Mouse (Mus musculus): ENCODE measurements around the gene Med13l. TPM values are rescaled to one million over a fixed set of nuclear protein-coding genes. Genes with fewer than 3 reads are reported as not detected.

Gene Med13l
- polyA plus RNA-seq, 1 experiment = 19.3 TPM

DNA sequence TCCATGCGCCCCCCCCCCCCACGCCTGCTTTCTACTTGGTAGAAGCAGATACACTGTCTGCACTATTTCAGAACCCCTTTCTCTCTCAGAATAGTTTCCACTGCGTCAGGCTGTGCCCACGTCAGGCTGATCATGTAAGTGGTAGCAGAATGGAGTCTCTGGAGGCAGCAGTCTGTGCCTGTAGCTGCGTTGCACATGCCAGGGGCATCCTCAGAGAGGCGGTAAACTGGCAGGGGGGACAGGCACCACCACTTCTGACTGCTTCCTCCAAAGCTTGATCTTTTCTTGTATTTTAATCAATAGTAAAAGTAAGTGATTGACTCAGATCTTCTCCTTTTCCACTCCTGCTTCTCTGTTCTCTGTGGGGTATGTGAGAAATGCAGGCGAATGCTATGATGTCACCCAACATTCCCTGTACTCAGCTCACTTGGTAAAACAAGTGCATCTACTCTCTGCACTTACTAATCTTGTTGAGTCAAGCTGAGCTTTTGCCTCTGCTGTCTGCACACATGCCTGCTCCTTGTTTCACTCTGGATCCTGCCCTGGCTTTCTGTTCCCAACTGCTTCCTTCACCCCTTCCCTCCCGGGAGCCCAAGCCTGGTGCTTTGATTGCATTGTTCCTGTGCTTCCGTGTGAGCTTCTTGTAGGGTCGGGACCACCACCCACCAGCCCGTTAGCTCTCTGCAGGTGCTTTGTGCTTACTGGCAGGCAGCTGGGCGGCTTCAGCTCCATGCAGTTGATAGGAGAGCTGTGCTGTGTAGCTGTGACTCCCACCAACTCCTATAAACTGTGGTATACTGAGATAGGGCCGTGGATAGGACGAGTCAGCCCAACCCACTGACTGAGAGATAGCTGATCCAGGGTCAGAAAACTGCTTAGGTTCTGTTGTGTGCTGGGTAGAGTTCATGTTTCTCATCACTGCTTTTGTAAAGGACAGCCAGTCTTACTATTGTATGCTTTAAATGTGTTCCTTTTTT, 156.1 kb downstream of the Med13l start:
- no peak for DNase-seq (ENCODE audit: low read depth in 1 of 2, low spot score in 2 of 2)
- no peak overlapping the region for H3K4me3 ChIP-seq (ENCODE audit: extremely low read depth, insufficient read depth, insufficient read length)
- no peaks in the 10 kb centered on the region for H3K36me3 ChIP-seq (ENCODE audit: control insufficient read depth, insufficient read depth, low read length)
- H3K4me1 ChIP-seq (ENCODE audit: control insufficient read depth, insufficient read depth, insufficient read length) = peaks cover 11% of the 10 kb centered on the region; the same call in 1 of the 2 replicates
- WGBS = 86% methylated on average over 14 of the region's 14 CpGs
- no peak for TF ChIP-seq CTCF (IDR thresholded peaks at IDR 0.05; ENCODE audit: extremely low read depth, insufficient read depth, insufficient read length, insufficient replicate concordance)
- no peak for TF ChIP-seq POLR2A (IDR thresholded peaks at IDR 0.05; ENCODE audit: low read depth, low read length)
- H3K27me3 ChIP-seq (ENCODE audit: control insufficient read depth, insufficient read depth, low read length) = no peaks in the 10 kb centered on the region
- H3K27ac ChIP-seq (ENCODE audit: insufficient read depth, low read length) = no peak overlapping the region

DNA sequence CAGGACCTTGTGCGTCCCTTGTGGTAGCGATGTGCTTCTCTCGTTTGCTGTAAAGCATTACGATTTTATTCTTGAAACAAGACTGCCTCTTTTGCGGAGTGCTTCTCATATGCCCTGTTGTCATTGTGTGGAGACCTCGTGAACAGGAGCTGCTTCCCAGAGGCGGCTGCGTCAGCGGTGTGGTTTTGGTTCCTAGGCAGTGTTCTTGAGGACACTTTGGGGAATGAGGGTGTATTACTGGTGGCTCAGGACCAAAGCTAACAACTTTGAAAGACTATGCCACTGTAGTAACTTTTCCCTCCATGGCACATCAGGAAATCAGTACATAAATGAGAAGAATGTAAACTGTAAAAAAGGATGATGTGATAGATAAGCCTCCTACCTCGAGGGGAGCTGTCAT, 157.0 kb downstream of the Med13l start:
- Histone ChIP-seq H3K27me3 (ENCODE audit: control insufficient read depth, insufficient read depth, low read length) (no peaks in the 10 kb centered on the region), H3K36me3 (ENCODE audit: control insufficient read depth, insufficient read depth, low read length) (no peaks in the 10 kb centered on the region), H3K4me1 (ENCODE audit: control insufficient read depth, insufficient read depth, insufficient read length) (peaks cover 11% of the 10 kb centered on the region; the same call in 1 of the 2 replicates), H3K4me3 (ENCODE audit: extremely low read depth, insufficient read depth, insufficient read length) (no peak overlapping the region), H3K27ac (ENCODE audit: insufficient read depth, low read length) (no peak overlapping the region)
- no peak for TF ChIP-seq CTCF (IDR thresholded peaks at IDR 0.05; ENCODE audit: extremely low read depth, insufficient read depth, insufficient read length, insufficient replicate concordance)
- TF ChIP-seq POLR2A (IDR thresholded peaks at IDR 0.05; ENCODE audit: low read depth, low read length) = no peak
- 86% methylated on average over 10 of the region's 10 CpGs for WGBS
- DNase-seq (ENCODE audit: low read depth in 1 of 2, low spot score in 2 of 2) = no peak

DNA sequence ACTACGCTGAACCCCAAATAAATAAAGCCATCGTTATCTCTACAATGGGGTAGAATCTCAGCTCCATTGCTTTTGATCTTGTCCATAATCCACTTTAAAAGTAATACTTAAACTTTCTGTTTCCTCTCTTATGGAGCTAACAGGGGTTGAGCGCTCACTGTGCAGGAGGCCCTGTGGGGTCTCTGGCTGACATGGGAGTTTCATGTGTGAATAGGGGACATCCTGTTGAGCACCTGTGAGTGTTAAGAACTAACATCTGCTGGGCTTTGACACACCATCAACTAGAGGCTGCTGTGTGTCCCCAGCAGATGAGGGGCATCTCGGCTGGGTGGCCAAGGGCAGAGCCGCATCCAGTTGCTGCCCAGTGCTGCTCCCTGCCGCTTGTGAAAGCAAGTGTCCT, 157.6 kb downstream of the Med13l start:
- Histone ChIP-seq H3K4me1 (ENCODE audit: control insufficient read depth, insufficient read depth, insufficient read length) (peaks cover 10% of the 10 kb centered on the region; the same call in 1 of the 2 replicates), H3K27ac (ENCODE audit: insufficient read depth, low read length) (no peak overlapping the region), H3K4me3 (ENCODE audit: extremely low read depth, insufficient read depth, insufficient read length) (no peak overlapping the region), H3K36me3 (ENCODE audit: control insufficient read depth, insufficient read depth, low read length) (0 out of 2 replicates have a peak, but pooled peaks cover 2% of the 10 kb centered on the region), H3K27me3 (ENCODE audit: control insufficient read depth, insufficient read depth, low read length) (no peaks in the 10 kb centered on the region)
- no peak for TF ChIP-seq POLR2A (IDR thresholded peaks at IDR 0.05; ENCODE audit: low read depth, low read length)
- no peak for TF ChIP-seq CTCF (IDR thresholded peaks at IDR 0.05; ENCODE audit: extremely low read depth, insufficient read depth, insufficient read length, insufficient replicate concordance)
- whole genome bisulfite sequencing = 88% methylated on average over 6 of the region's 6 CpGs
- no peak for DNase-seq (ENCODE audit: low read depth in 1 of 2, low spot score in 2 of 2)

DNA sequence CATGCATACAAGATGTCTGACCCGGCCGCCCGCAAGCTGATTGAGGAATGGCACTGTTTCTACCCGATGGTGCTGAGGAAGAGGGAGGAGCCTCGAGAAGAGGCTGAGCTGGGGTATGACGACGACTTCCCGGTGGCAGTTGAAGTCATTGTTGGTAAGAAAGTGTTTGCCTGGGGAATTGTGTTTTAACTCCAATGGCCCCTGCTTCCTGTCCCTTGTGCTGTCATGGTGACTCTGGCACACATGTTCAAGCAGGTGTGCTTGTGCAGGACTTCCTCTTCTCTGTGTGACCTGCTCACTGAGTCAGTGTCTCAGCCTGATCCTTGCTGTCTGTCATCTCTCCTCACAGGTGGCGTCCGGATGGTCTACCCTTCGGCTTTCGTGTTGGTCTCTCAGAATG, 160.9 kb downstream of the Med13l start:
- Histone ChIP-seq H3K27me3 (ENCODE audit: control insufficient read depth, insufficient read depth, low read length) (no peaks in the 10 kb centered on the region), H3K27ac (ENCODE audit: insufficient read depth, low read length) (no peak overlapping the region), H3K4me1 (ENCODE audit: control insufficient read depth, insufficient read depth, insufficient read length) (peaks cover 4% of the 10 kb centered on the region; the same call in 1 of the 2 replicates), H3K4me3 (ENCODE audit: extremely low read depth, insufficient read depth, insufficient read length) (no peak overlapping the region), H3K36me3 (ENCODE audit: control insufficient read depth, insufficient read depth, low read length) (peaks cover 9% of the 10 kb centered on the region)
- TF ChIP-seq POLR2A (IDR thresholded peaks at IDR 0.05; ENCODE audit: low read depth, low read length) (no peak), CTCF (IDR thresholded peaks at IDR 0.05; ENCODE audit: extremely low read depth, insufficient read depth, insufficient read length, insufficient replicate concordance) (no peak)
- 56% methylated on average over 12 of the region's 12 CpGs for WGBS
- no peak for DNase-seq (ENCODE audit: low read depth in 1 of 2, low spot score in 2 of 2)

DNA sequence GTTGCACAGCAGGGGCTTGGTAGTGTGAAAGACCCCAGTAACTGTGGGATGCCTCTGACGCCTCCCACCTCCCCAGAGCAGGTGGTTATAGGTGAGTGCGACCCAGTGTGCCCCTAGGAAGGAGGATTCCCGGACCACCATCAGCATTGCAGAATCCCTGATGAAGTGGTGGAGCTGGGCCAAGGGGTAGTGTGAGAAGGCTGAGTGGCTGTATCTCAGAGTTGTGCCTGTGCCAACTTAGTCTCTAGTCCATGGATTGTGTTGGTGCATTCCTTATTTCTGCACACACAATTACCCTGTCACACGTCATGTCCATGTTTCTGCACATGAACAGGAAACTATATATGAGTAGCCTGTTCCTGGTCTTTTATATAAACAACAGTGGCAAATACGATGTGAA, 161.4 kb downstream of the Med13l start:
- no peak for DNase-seq (ENCODE audit: low read depth in 1 of 2, low spot score in 2 of 2)
- H3K4me3 ChIP-seq (ENCODE audit: extremely low read depth, insufficient read depth, insufficient read length) = no peak overlapping the region
- H3K4me1 ChIP-seq (ENCODE audit: control insufficient read depth, insufficient read depth, insufficient read length) = peaks cover 4% of the 10 kb centered on the region; the same call in 1 of the 2 replicates
- no peak for TF ChIP-seq CTCF (IDR thresholded peaks at IDR 0.05; ENCODE audit: extremely low read depth, insufficient read depth, insufficient read length, insufficient replicate concordance)
- TF ChIP-seq POLR2A (IDR thresholded peaks at IDR 0.05; ENCODE audit: low read depth, low read length) = no peak
- 95% methylated on average over 5 of the region's 5 CpGs for WGBS
- no peaks in the 10 kb centered on the region for H3K27me3 ChIP-seq (ENCODE audit: control insufficient read depth, insufficient read depth, low read length)
- no peak overlapping the region for H3K27ac ChIP-seq (ENCODE audit: insufficient read depth, low read length)
- peaks cover 12% of the 10 kb centered on the region for H3K36me3 ChIP-seq (ENCODE audit: control insufficient read depth, insufficient read depth, low read length)

DNA sequence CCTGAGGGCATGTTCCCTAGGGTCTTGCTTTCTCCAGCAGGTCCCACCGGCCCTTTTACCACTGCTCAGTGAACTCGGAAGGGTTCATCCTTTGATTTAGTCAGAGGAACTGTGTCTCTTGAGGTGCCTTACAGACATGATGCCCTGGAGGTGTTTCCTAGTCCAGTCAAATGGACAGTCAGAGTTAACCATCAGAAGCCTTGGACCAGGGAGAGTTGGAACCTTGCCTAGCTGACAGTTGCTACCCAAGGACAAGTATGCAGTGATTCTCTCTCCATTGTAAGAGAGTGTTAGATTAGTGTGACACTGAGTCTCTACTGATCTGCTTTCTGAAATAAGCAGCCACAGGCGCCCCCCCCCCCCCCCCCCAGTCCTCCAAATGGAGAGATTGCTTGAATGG, 162.0 kb downstream of the Med13l start:
- 92% methylated on average over 3 of the region's 3 CpGs for WGBS
- no peaks in the 10 kb centered on the region for H3K27me3 ChIP-seq (ENCODE audit: control insufficient read depth, insufficient read depth, low read length)
- H3K36me3 ChIP-seq (ENCODE audit: control insufficient read depth, insufficient read depth, low read length) = peaks cover 17% of the 10 kb centered on the region

More for the DNA sequence above, 162.0 kb downstream of the Med13l start:
- H3K4me3 ChIP-seq (ENCODE audit: extremely low read depth, insufficient read depth, insufficient read length) = no peak overlapping the region
- peaks cover 4% of the 10 kb centered on the region; the same call in 1 of the 2 replicates for H3K4me1 ChIP-seq (ENCODE audit: control insufficient read depth, insufficient read depth, insufficient read length)
- TF ChIP-seq CTCF (IDR thresholded peaks at IDR 0.05; ENCODE audit: extremely low read depth, insufficient read depth, insufficient read length, insufficient replicate concordance) = no peak
- no peak for TF ChIP-seq POLR2A (IDR thresholded peaks at IDR 0.05; ENCODE audit: low read depth, low read length)
- H3K27ac ChIP-seq (ENCODE audit: insufficient read depth, low read length) = no peak overlapping the region
- no peak for DNase-seq (ENCODE audit: low read depth in 1 of 2, low spot score in 2 of 2)

Measured in spleen, adult 2 months (tissue).